In the genomic region with DNA sequence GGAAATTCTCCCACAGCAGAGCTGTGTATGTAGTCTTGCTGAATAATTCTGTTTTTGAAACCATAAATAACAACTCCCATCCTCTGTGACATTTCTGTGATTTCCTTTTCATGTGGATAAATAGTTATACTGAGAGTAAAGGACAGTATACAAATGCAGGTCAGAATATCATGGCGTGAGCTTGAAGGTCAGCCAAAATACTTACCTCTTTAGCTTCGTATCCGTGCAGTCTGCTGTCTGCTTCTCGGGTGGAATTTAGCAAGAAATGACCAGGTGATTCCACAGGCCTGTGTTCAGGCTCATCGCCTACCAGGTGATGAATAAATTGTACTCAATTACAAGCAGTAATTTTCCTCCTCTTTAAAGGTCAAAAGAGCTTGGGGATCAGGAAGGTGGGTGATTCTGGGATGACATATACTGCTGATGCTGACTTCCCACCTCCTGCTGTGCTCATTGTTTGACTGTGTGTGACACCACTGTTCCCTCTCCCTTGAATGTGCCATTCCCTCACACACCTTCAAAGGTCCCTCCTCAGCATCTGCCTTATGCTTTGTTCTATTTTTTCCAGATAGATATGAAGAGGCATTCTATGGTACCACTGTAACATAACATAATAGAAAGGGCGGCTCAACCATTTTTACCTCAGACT, we compare ENCODE assay signal across 31 mouse cellular contexts.
A peak's percentile ranks its signal among the peaks of the same experiment; 100 is the strongest.
DNase-seq lines count a peak whose midpoint lies in the region; ATAC-seq lines count a peak whose summit lies in the region.
"Had no signal": no experiment of that assay in that cellular context is flagged by ENCODE, and none has a peak within 500 bp of the region (broad histone marks: within the 10 kb centered on the region; RNA-seq: fewer than 3 reads in every experiment).

No protein-coding gene starts in this region.

- peaks cover 20% of the 10 kb centered on the region for H3K4me1 ChIP-seq in forebrain, embryonic 12.5 days
- peaks cover 13% of the 10 kb centered on the region for H3K4me1 ChIP-seq in forebrain, embryonic 14.5 days (ENCODE audit: control insufficient read depth, insufficient read depth, low read length)
- H3K4me1 ChIP-seq in heart, embryonic 12.5 days (replicated peaks): peaks cover 71% of the 10 kb centered on the region
- H3K4me1 ChIP-seq in hindbrain, embryonic 13.5 days (replicated peaks): peaks cover 22% of the 10 kb centered on the region
- H3K4me1 ChIP-seq in hindbrain, embryonic 16.5 days (ENCODE audit: control insufficient read depth, insufficient read depth, low read depth, low read length): peaks cover 6% of the 10 kb centered on the region; the same call in 1 of the 2 replicates

- H3K9me3 ChIP-seq in forebrain, embryonic 12.5 days: no peaks in the 10 kb centered on the region
- H3K9me3 ChIP-seq in forebrain, embryonic 14.5 days (replicated peaks; ENCODE audit: control insufficient read depth, low read length): no peaks in the 10 kb centered on the region
- no peaks in the 10 kb centered on the region for H3K9me3 ChIP-seq in heart, embryonic 12.5 days (replicated peaks)
- H3K9me3 ChIP-seq in hindbrain, embryonic 13.5 days: no peaks in the 10 kb centered on the region
- no peaks in the 10 kb centered on the region for H3K9me3 ChIP-seq in hindbrain, embryonic 16.5 days (ENCODE audit: control insufficient read depth, low read length)
- H3K9me3 ChIP-seq: limb, embryonic 10.5 days; limb, embryonic 15.5 days; liver, embryonic 13.5 days; megakaryocyte, embryonic 14.5 days had no signal

- no peak overlapping the region for H3K27ac ChIP-seq in forebrain, embryonic 12.5 days
- H3K27ac ChIP-seq in forebrain, embryonic 14.5 days (ENCODE audit: low read depth, low read length): no peak overlapping the region
- H3K27ac ChIP-seq in heart, embryonic 12.5 days (ENCODE audit: poor library complexity, severe bottlenecking): peak overlapping the region; percentile 65
- H3K27ac ChIP-seq in hindbrain, embryonic 13.5 days: 0 out of 2 replicates have a peak overlapping the region, but pooled peaks have one; percentile 1
- H3K27ac ChIP-seq in hindbrain, embryonic 16.5 days (ENCODE audit: low read depth, low read length): no peak overlapping the region
- H3K27ac ChIP-seq: heart, adult 2 months; hindbrain, embryonic 14.5 days; limb, embryonic 10.5 days; limb, embryonic 15.5 days; liver, embryonic 13.5 days had no signal

- H3K4me2 ChIP-seq in forebrain, embryonic 12.5 days: no peak overlapping the region
- no peak overlapping the region for H3K4me2 ChIP-seq in forebrain, embryonic 14.5 days (ENCODE audit: low read length)
- H3K4me2 ChIP-seq in heart, embryonic 12.5 days: no peak overlapping the region
- H3K4me2 ChIP-seq in hindbrain, embryonic 13.5 days: no peak overlapping the region
- no peak overlapping the region for H3K4me2 ChIP-seq in hindbrain, embryonic 16.5 days (ENCODE audit: low read length)
- H3K4me2 ChIP-seq: hindbrain, embryonic 14.5 days; limb, embryonic 15.5 days; liver, embryonic 13.5 days had no signal

- no peak overlapping the region for H3K4me3 ChIP-seq in forebrain, embryonic 12.5 days (replicated peaks)
- no peak overlapping the region for H3K4me3 ChIP-seq in forebrain, embryonic 14.5 days (ENCODE audit: low read depth, low read length)
- no peak overlapping the region for H3K4me3 ChIP-seq in heart, embryonic 12.5 days
- H3K4me3 ChIP-seq in hindbrain, embryonic 13.5 days: no peak overlapping the region
- no peak overlapping the region for H3K4me3 ChIP-seq in hindbrain, embryonic 16.5 days (ENCODE audit: low read length)
- H3K4me3 ChIP-seq: erythroblast, embryonic 14.5 days; heart, adult 2 months; limb, embryonic 10.5 days; limb, embryonic 15.5 days; liver, embryonic 13.5 days; megakaryocyte, embryonic 14.5 days had no signal

- no peaks in the 10 kb centered on the region for H3K27me3 ChIP-seq in forebrain, embryonic 12.5 days
- H3K27me3 ChIP-seq in forebrain, embryonic 14.5 days (replicated peaks; ENCODE audit: control insufficient read depth, insufficient read depth, low read length): no peaks in the 10 kb centered on the region
- no peaks in the 10 kb centered on the region for H3K27me3 ChIP-seq in heart, embryonic 12.5 days (replicated peaks)
- H3K27me3 ChIP-seq in hindbrain, embryonic 13.5 days: no peaks in the 10 kb centered on the region
- no peaks in the 10 kb centered on the region for H3K27me3 ChIP-seq in hindbrain, embryonic 16.5 days (replicated peaks; ENCODE audit: control insufficient read depth, insufficient read depth, low read length)
- H3K27me3 ChIP-seq: CH12.LX; limb, embryonic 15.5 days; liver, embryonic 13.5 days had no signal

- H3K9ac ChIP-seq in forebrain, embryonic 12.5 days: no peak overlapping the region
- H3K9ac ChIP-seq in forebrain, embryonic 14.5 days (ENCODE audit: low read length): no peak overlapping the region
- H3K9ac ChIP-seq in heart, embryonic 12.5 days: no peak overlapping the region
- no peak overlapping the region for H3K9ac ChIP-seq in hindbrain, embryonic 13.5 days
- no peak overlapping the region for H3K9ac ChIP-seq in hindbrain, embryonic 16.5 days (ENCODE audit: low read depth, low read length)
- H3K9ac ChIP-seq: hindbrain, embryonic 14.5 days; limb, embryonic 15.5 days; liver, embryonic 13.5 days had no signal

- DNase-seq in forebrain, embryonic 14.5 days (ENCODE audit: low spot score): no peak
- DNase-seq in heart, postnatal 25 days (ENCODE audit: low spot score): no peak
- peak; percentile 56 for DNase-seq in ZHBTc4 (ENCODE audit: low read depth, low spot score)
- DNase-seq in right cerebral cortex, postnatal 25 days: no peak
- DNase-seq: adrenal gland, adult 2 months; adrenal gland, postnatal 36 days; cerebellum, adult 18-20 months; cerebellum, postnatal 10 days; gastrocnemius, postnatal 25 days; kidney, adult 11 months; kidney, postnatal 14 days; layer of hippocampus, adult 9-11 months; liver, embryonic 13.5 days; lung, adult 18-20 months; lung, postnatal 4 days; midbrain, embryonic 14.5 days; right cerebral cortex, adult 18-20 months had no signal

- ATAC-seq in forebrain, embryonic 12.5 days (ENCODE audit: low FRiP score): 0 out of 2 replicates have a peak, but pooled peaks have one; percentile 10
- ATAC-seq in forebrain, embryonic 14.5 days: no peak
- ATAC-seq in heart, embryonic 12.5 days (ENCODE audit: insufficient number of reproducible peaks, low FRiP score): no peak
- ATAC-seq in hindbrain, embryonic 13.5 days (ENCODE audit: low FRiP score): no peak
- no peak for ATAC-seq in hindbrain, embryonic 16.5 days
- ATAC-seq: activated CD4-positive, CD25-positive, alpha-beta regulatory T cell, adult 4 months; inflammation-experienced regulatory T-cells, adult 6 months; lung, postnatal 0 days had no signal

- H3K36me3 ChIP-seq in forebrain, embryonic 12.5 days (replicated peaks): no peaks in the 10 kb centered on the region
- no peaks in the 10 kb centered on the region for H3K36me3 ChIP-seq in forebrain, embryonic 14.5 days (ENCODE audit: control insufficient read depth, insufficient read depth, low read length)
- H3K36me3 ChIP-seq in heart, embryonic 12.5 days: no peaks in the 10 kb centered on the region
- no peaks in the 10 kb centered on the region for H3K36me3 ChIP-seq in hindbrain, embryonic 13.5 days
- no peaks in the 10 kb centered on the region for H3K36me3 ChIP-seq in hindbrain, embryonic 16.5 days (ENCODE audit: control insufficient read depth, insufficient read depth, low read length)
- H3K36me3 ChIP-seq: limb, embryonic 10.5 days; limb, embryonic 15.5 days; liver, embryonic 13.5 days had no signal

- 80% methylated on average over 6 of the region's 6 CpGs for WGBS in forebrain, embryonic 12.5 days
- WGBS in forebrain, embryonic 14.5 days: 79% methylated on average over 6 of the region's 6 CpGs
- 61% methylated on average over 6 of the region's 6 CpGs for WGBS in heart, embryonic 12.5 days
- 81% methylated on average over 6 of the region's 6 CpGs for WGBS in hindbrain, embryonic 13.5 days
- WGBS in hindbrain, embryonic 16.5 days: 77% methylated on average over 6 of the region's 6 CpGs

- intact Hi-C loops in heart, postnatal 25 days (cut with DNase I): no loop called here

Comparison
In these comparisons a context has a peak if more than half of its experiments do, and no peak if none do; other contexts are left out.
1. H3K27ac ChIP-seq: peak in heart, embryonic 12.5 days (single experiment) and hindbrain, embryonic 13.5 days (single experiment); none in forebrain, embryonic 12.5 days (single experiment), forebrain, embryonic 14.5 days (single experiment) and hindbrain, embryonic 16.5 days (single experiment).